Comparison of ENCODE assay signal across 8 mouse cellular contexts in the genomic region with DNA sequence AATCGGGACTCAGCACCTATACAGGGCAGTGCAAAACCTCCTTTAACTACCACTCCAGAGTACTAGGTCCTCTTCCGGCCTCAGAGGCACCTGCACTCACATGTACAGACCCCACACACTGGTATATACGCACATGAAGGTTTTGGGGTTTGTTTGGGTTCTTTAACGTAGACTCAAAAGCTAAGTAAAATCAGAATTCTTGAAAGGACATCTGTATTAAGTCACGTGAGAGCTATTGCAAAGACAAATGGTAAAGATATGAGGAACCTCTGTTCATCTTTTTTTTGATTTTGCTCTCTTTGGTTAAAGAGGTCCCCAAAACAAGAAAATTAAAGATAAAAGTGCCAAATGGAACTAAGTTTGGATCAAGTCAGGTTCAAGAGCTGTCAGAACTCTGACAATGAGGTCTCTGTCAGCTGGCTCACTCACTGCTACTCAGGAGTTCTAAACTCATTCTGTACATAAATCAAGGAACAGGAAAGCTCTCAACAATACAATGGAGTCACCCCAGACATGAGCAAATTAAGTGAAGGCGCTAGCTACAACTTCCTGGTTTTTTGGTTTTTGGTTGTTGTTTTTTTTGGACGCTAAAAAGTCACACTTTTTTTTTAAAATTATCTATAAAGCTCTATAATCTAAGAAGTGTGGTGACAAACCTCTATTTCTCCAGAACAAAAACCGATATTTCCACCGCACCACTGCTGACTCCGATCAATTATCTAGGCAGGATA. TPM values are rescaled to one million over a fixed set of nuclear protein-coding genes. Genes with fewer than 3 reads are reported as not detected.
A peak's percentile ranks its signal among the peaks of the same experiment; 100 is the strongest.
DNase-seq lines count a peak whose midpoint lies in the region; ATAC-seq and TF ChIP-seq lines count a peak whose summit lies in the region.

No protein-coding gene starts in this region.

- in situ Hi-C loops in CH12.LX (cut with MboI; ENCODE audit: low pct_ligation_motif_present, low pct_unique_long_range_greater_than_20kb, low sequenced_read_pairs), result loop anchor here (10.0 to 25.0 kb wide), 2 partner anchors 88 to 315 kb away; no protein-coding TSS in a partner anchor

- peak overlapping the region; percentile 97 for H3K4me3 ChIP-seq in heart, embryonic 13.5 days
- peak overlapping the region; percentile 64 to 99 (median 96) for H3K4me3 ChIP-seq in CH12.LX (replicated peaks in 1 of 3; ENCODE audit: low read depth in 2 of 3, low read length in 2 of 3, poor library complexity in 1 of 3)
- peak overlapping the region; percentile 98 for H3K4me3 ChIP-seq in forebrain, embryonic 15.5 days
- peak overlapping the region; percentile 59 for H3K4me3 ChIP-seq in macrophage (ENCODE audit: inconsistent target)

- TF ChIP-seq CTCF in CH12.LX (conservative IDR thresholded peaks at IDR 0.05 in 1 of 2, IDR thresholded peaks at IDR 0.05 in 1 of 2; ENCODE audit: low read depth in 2 of 2, low read length in 2 of 2), result no peak

- H3K36me3 ChIP-seq in heart, embryonic 13.5 days, result peaks cover 24% of the 10 kb centered on the region
- H3K36me3 ChIP-seq in CH12.LX (replicated peaks in 1 of 2; ENCODE audit: control insufficient read depth in 1 of 2, insufficient read depth in 1 of 2, low read length in 1 of 2), result peaks cover 6 to 24% of the 10 kb centered on the region in 2 experiments
- H3K36me3 ChIP-seq in forebrain, embryonic 15.5 days, result no peaks in the 10 kb centered on the region
- H3K36me3 ChIP-seq in macrophage (ENCODE audit: inconsistent target), result peaks cover 8% of the 10 kb centered on the region; the same call in 1 of the 2 replicates

- ATAC-seq in heart, embryonic 13.5 days (ENCODE audit: extremely low read depth, insufficient number of reproducible peaks, low FRiP score, low TSS enrichment), result no peak
- no peak for ATAC-seq in forebrain, embryonic 15.5 days (replicated peaks)

- H3K4me1 ChIP-seq in heart, embryonic 13.5 days, result peaks cover 31% of the 10 kb centered on the region
- H3K4me1 ChIP-seq in CH12.LX (ENCODE audit: control insufficient read depth in 1 of 2, insufficient read depth in 2 of 2), result peaks cover 0 to 43% of the 10 kb centered on the region in 2 experiments; a peak in 3 of 4 replicates
- H3K4me1 ChIP-seq in forebrain, embryonic 15.5 days, result peaks cover 18% of the 10 kb centered on the region

- dilution Hi-C loops in CH12.LX (cut with MboI; ENCODE audit: extremely low pct_ligation_motif_present, extremely low pct_unique_long_range_greater_than_20kb, low sequenced_read_pairs), result no loop called here

- no peaks in the 10 kb centered on the region for H3K9me3 ChIP-seq in heart, embryonic 13.5 days
- H3K9me3 ChIP-seq in CH12.LX (replicated peaks; ENCODE audit: low read length), result no peaks in the 10 kb centered on the region
- H3K9me3 ChIP-seq in forebrain, embryonic 15.5 days, result no peaks in the 10 kb centered on the region

- WGBS in heart, embryonic 13.5 days, result 35% methylated on average over 10 of the region's 10 CpGs
- 34% methylated on average over 10 of the region's 10 CpGs for WGBS in forebrain, embryonic 15.5 days
- 24% methylated on average over 10 of the region's 10 CpGs for WGBS in macrophage (ENCODE audit: missing documents)

- TF ChIP-seq POLR2A in CH12.LX (IDR thresholded peaks at IDR 0.05; ENCODE audit: low read depth, low read length), result no peak

- H3K79me2 ChIP-seq in CH12.LX (replicated peaks; ENCODE audit: control insufficient read depth, extremely low read depth, insufficient read depth, poor library complexity, severe bottlenecking) (peaks cover 49% of the 10 kb centered on the region), macrophage (ENCODE audit: inconsistent target) (peaks cover 54% of the 10 kb centered on the region)

- no peak for TF ChIP-seq EP300 in CH12.LX (IDR thresholded peaks at IDR 0.05; ENCODE audit: low read length)

- TF ChIP-seq RAD21 in CH12.LX (IDR thresholded peaks at IDR 0.05; ENCODE audit: low read depth, low read length), result no peak

- peak overlapping the region; percentile 99 for H3K9ac ChIP-seq in heart, embryonic 13.5 days
- H3K9ac ChIP-seq in CH12.LX (ENCODE audit: insufficient read depth, low read depth), result peak overlapping the region; percentile 94
- H3K9ac ChIP-seq in forebrain, embryonic 15.5 days (replicated peaks), result peak overlapping the region; percentile 91

- no peak for DNase-seq in heart, adult 9 months (ENCODE audit: low spot score in 2 of 2)
- DNase-seq in CH12.LX (ENCODE audit: extremely low read depth), result peak; percentile 21
- DNase-seq in cerebellum, postnatal 36 days, result no peak
- no peak for DNase-seq in cerebellum, adult 11-12 months
- no peak for DNase-seq in adrenal gland, postnatal 25 days

- peaks cover 9% of the 10 kb centered on the region; the same call in 1 of the 2 replicates for H3K27me3 ChIP-seq in heart, embryonic 13.5 days (replicated peaks)
- no peaks in the 10 kb centered on the region for H3K27me3 ChIP-seq in CH12.LX (replicated peaks)
- no peaks in the 10 kb centered on the region for H3K27me3 ChIP-seq in forebrain, embryonic 15.5 days

- peak overlapping the region; percentile 99 for H3K27ac ChIP-seq in heart, embryonic 13.5 days (replicated peaks)
- H3K27ac ChIP-seq in CH12.LX (ENCODE audit: insufficient read depth, low read depth) (peak overlapping the region; percentile 35; the same call in 1 of the 2 replicates), macrophage (peak overlapping the region; percentile 63)
- peak overlapping the region; percentile 98 for H3K27ac ChIP-seq in forebrain, embryonic 15.5 days (replicated peaks)

- H3K4me2 ChIP-seq in heart, embryonic 13.5 days, result peak overlapping the region; percentile 81
- peak overlapping the region; percentile 99 for H3K4me2 ChIP-seq in CH12.LX (ENCODE audit: insufficient read depth, low read depth, poor library complexity, severe bottlenecking)
- H3K4me2 ChIP-seq in forebrain, embryonic 15.5 days (replicated peaks), result peak overlapping the region; percentile 47

TF ChIP-seq in CH12.LX, 34 proteins besides CTCF, POLR2A, EP300 and RAD21:
- TF ChIP-seq MAFK (IDR thresholded peaks at IDR 0.05; ENCODE audit: insufficient replicate concordance, low read length) (no peak), BHLHE40 (IDR thresholded peaks at IDR 0.05; ENCODE audit: low read depth, low read length) (peak; percentile 52; the same call in 1 of the 2 replicates), TBP (conservative IDR thresholded peaks at IDR 0.05; ENCODE audit: low read depth, low read length) (no peak), GABPA (IDR thresholded peaks at IDR 0.05; ENCODE audit: insufficient replicate concordance, low read depth, low read length) (no peak)

RNA-seq across cellular contexts. Expression of a gene that starts 1.1 kb away (rescaled TPM):
- polyA plus RNA-seq in heart, embryonic 13.5 days (2015; fragmentation: Nextera tagmentation; extraction: Ambion mirVana), result 20.8 and 21.6 TPM in 2 replicates
- total RNA-seq in CH12.LX (2012; rRNA removed) (10.4 and 10.8 TPM in 2 replicates), CH12.LX (2014; rRNA removed) (11.8 and 12.2 TPM in 2 replicates)
- polyA plus RNA-seq in CH12.LX (2012; ENCODE audit: insufficient read length, low read depth) (15.3 and 17.6 TPM in 2 replicates), macrophage (2018) (26.9 to 36.9 TPM (median 33.3 TPM) in 3 replicates)
- 37.6 TPM in 2 replicates for polyA plus RNA-seq in forebrain, embryonic 15.5 days (2015; fragmentation: Nextera tagmentation; extraction: Ambion mirVana)
- 100 to 1,000 TPM; 186 to 315 (median 261) TPM for total RNA-seq in macrophage (2018; cell fraction: chromatin; rRNA removed)
- total RNA-seq in macrophage (2018; cell fraction: cytosol; rRNA removed), result 10 to 100 TPM; 33.3 to 57.1 (median 47.5) TPM
- total RNA-seq in macrophage (2018; cell fraction: nucleus; rRNA removed), result 100 to 1,000 TPM; 108 to 232 (median 152) TPM
- 41.2 and 41.8 TPM in 2 replicates for total RNA-seq in adrenal gland, postnatal 25 days (2021)

RNA-seq across cellular contexts. Expression of a gene that starts 40.1 kb away (rescaled TPM):
- 29.2 and 32.8 TPM in 2 replicates for polyA plus RNA-seq in heart, embryonic 13.5 days (2015; fragmentation: Nextera tagmentation; extraction: Ambion mirVana)
- 37.6 and 42.5 TPM in 2 replicates for total RNA-seq in CH12.LX (2012; rRNA removed)
- 42.4 and 47.7 TPM in 2 replicates for total RNA-seq in CH12.LX (2014; rRNA removed)
- polyA plus RNA-seq in CH12.LX (2012; ENCODE audit: insufficient read length, low read depth), result 94.5 and 104 TPM in 2 replicates
- polyA plus RNA-seq in forebrain, embryonic 15.5 days (2015; fragmentation: Nextera tagmentation; extraction: Ambion mirVana), result 70.9 and 71.1 TPM in 2 replicates
- 100 to 1,000 TPM; 127 to 323 (median 239) TPM for total RNA-seq in macrophage (2018; cell fraction: chromatin; rRNA removed)
- total RNA-seq in macrophage (2018; cell fraction: cytosol; rRNA removed), result 10 to 100 TPM; 16.5 to 32.7 (median 20.9) TPM
- total RNA-seq in macrophage (2018; cell fraction: nucleus; rRNA removed), result 100 to 1,000 TPM in 17 of 26 experiments, 10 to 100 TPM in 9; 58.8 to 210 (median 123) TPM
- 26.1 to 48.6 TPM (median 27.2 TPM) in 3 replicates for polyA plus RNA-seq in macrophage (2018)
- 39.1 and 49.7 TPM in 2 replicates for total RNA-seq in adrenal gland, postnatal 25 days (2021)

Comparison
In these comparisons a context has a peak if more than half of its experiments do, and no peak if none do; other contexts are left out.
1. H3K27ac ChIP-seq: peak in every context shown above with its lines; median percentile 99 in heart, embryonic 13.5 days; 98 in forebrain, embryonic 15.5 days; 63 in macrophage; 35 in CH12.LX.
2. H3K4me2 ChIP-seq: peak in every context shown above with its lines; median percentile 99 in CH12.LX; 81 in heart, embryonic 13.5 days; 47 in forebrain, embryonic 15.5 days.